Mouse (Mus musculus) CH12.LX (cell line): ENCODE measurements around the gene Casr. TPM values are rescaled to one million over a fixed set of nuclear protein-coding genes. Genes with fewer than 3 reads are reported as not detected.

Source experiments
- DNase-seq: peaks from one replicate; pipeline ENCODE4 v3.0.0-alpha.2; 2013; ENCODE audit errors: extremely low read depth
- H3K27ac ChIP-seq: 2 replicates; pipeline ENCODE4 v1.5.1; 2012; ENCODE audit warnings: low read depth, mild to moderate bottlenecking, control low read depth, moderate library complexity; ENCODE audit not compliant: insufficient read depth
- H3K27me3 ChIP-seq: replicated peaks from 2 replicates; pipeline ENCODE3; 2012; ENCODE audit warnings: inconsistent platforms
- H3K36me3 ChIP-seq, 2 experiments: replicated peaks in 1 of 2; 2 replicates each; pipeline versions ENCODE3 to v1.6.1; 2012; ENCODE audit warnings: inconsistent platforms in 1 of 2, low read length in 1 of 2, mild to moderate bottlenecking in 1 of 2, mixed read lengths in 1 of 2, moderate library complexity in 1 of 2; ENCODE audit not compliant: control insufficient read depth in 1 of 2, insufficient read depth in 1 of 2
- H3K4me1 ChIP-seq, 2 experiments: 2 replicates each; pipeline ENCODE4 v1.6.1; 2012; ENCODE audit warnings: inconsistent platforms in 1 of 2, moderate library complexity in 1 of 2; ENCODE audit not compliant: insufficient read depth in 2 of 2, control insufficient read depth in 1 of 2
- H3K4me2 ChIP-seq: 2 replicates; pipeline ENCODE4 v1.6.1; 2012; ENCODE audit warnings: low read depth, mild to moderate bottlenecking, control low read depth; ENCODE audit not compliant: poor library complexity, insufficient read depth, severe bottlenecking
- H3K4me3 ChIP-seq, 3 experiments: fragments of 150-350 bp in 1 of 3; sonication (generic) in 1 of 3; replicated peaks in 1 of 3; 2 replicates each; pipeline versions ENCODE3 to v1.5.1; 2011 to 2012; ENCODE audit warnings: low read depth in 2 of 3, low read length in 2 of 3, mild to moderate bottlenecking in 2 of 3, moderate library complexity in 2 of 3, control low read depth in 1 of 3, improper control_type of control experiment in 1 of 3, inconsistent platforms in 1 of 3, mixed read lengths in 1 of 3; ENCODE audit not compliant: poor library complexity in 1 of 3
- H3K79me2 ChIP-seq: replicated peaks from 2 replicates; pipeline ENCODE4 v1.6.1; 2012; ENCODE audit warnings: mild to moderate bottlenecking, moderate library complexity; ENCODE audit not compliant: control insufficient read depth, poor library complexity, insufficient read depth, severe bottlenecking; ENCODE audit errors: extremely low read depth
- H3K9ac ChIP-seq: 2 replicates; pipeline ENCODE4 v1.6.1; 2012; ENCODE audit warnings: low read depth, mild to moderate bottlenecking, control low read depth, moderate library complexity; ENCODE audit not compliant: insufficient read depth
- H3K9me3 ChIP-seq: replicated peaks from 2 replicates; pipeline ENCODE3; 2012; ENCODE audit warnings: low read length, inconsistent platforms, mixed read lengths
- BHLHE40 ChIP-seq: IDR thresholded peaks from 2 replicates; pipeline ENCODE4 v1.6.1; 2011; ENCODE audit warnings: mild to moderate bottlenecking, low read depth, low read length, improper control_type of control experiment
- CHD2 ChIP-seq: IDR thresholded peaks from 2 replicates; pipeline ENCODE4 v1.6.1; 2011; ENCODE audit warnings: low read length, improper control_type of control experiment
- EP300 ChIP-seq: IDR thresholded peaks from 2 replicates; pipeline ENCODE4 v1.6.1; 2011; ENCODE audit warnings: low read length, improper control_type of control experiment
- ETS1 ChIP-seq: conservative IDR thresholded peaks from 2 replicates; pipeline ENCODE4 v1.6.1; 2012; ENCODE audit warnings: low read depth, mild to moderate bottlenecking, inconsistent platforms, low read length, improper control_type of control experiment, moderate library complexity
- HCFC1 ChIP-seq: IDR thresholded peaks from 2 replicates; pipeline ENCODE4 v1.6.1; 2012; ENCODE audit warnings: low read depth, mild to moderate bottlenecking, inconsistent platforms, low read length, improper control_type of control experiment
- IRF4 ChIP-seq: IDR thresholded peaks from 2 replicates; pipeline ENCODE4 v1.6.1; 2014; ENCODE audit warnings: low read depth, mild to moderate bottlenecking, inconsistent platforms, low read length, improper control_type of control experiment
- MAX ChIP-seq: IDR thresholded peaks from 2 replicates; pipeline ENCODE4 v1.6.1; 2011; ENCODE audit warnings: low read length, improper control_type of control experiment
- MYC ChIP-seq: IDR thresholded peaks from 2 replicates; pipeline ENCODE4 v1.6.1; 2011; ENCODE audit warnings: low read depth, mild to moderate bottlenecking, improper control_type of control experiment, low read length
- NRF1 ChIP-seq: IDR thresholded peaks from 2 replicates; pipeline ENCODE4 v1.6.1; 2014; ENCODE audit warnings: low read depth, mild to moderate bottlenecking, inconsistent platforms, low read length, improper control_type of control experiment, moderate library complexity
- POLR2AphosphoS2 ChIP-seq: IDR thresholded peaks from 2 replicates; pipeline ENCODE4 v1.6.1; 2011; ENCODE audit warnings: low read depth, low read length, improper control_type of control experiment
- RCOR1 ChIP-seq: conservative IDR thresholded peaks from 2 replicates; pipeline ENCODE4 v1.6.1; 2012; ENCODE audit warnings: low read depth, mild to moderate bottlenecking, inconsistent platforms, low read length, improper control_type of control experiment
- SIN3A ChIP-seq: IDR thresholded peaks from 2 replicates; pipeline ENCODE4 v1.6.1; 2012; ENCODE audit warnings: low read length, improper control_type of control experiment, inconsistent platforms
- TBP ChIP-seq: conservative IDR thresholded peaks from 2 replicates; pipeline ENCODE4 v1.6.1; 2011; ENCODE audit warnings: low read depth, low read length, improper control_type of control experiment
- TCF12 ChIP-seq: IDR thresholded peaks from 2 replicates; pipeline ENCODE4 v1.6.1; 2014; ENCODE audit warnings: low read depth, mild to moderate bottlenecking, inconsistent platforms, low read length, improper control_type of control experiment
- USF2 ChIP-seq: conservative IDR thresholded peaks from 2 replicates; pipeline ENCODE4 v1.6.1; 2011; ENCODE audit warnings: low read depth, low read length, improper control_type of control experiment
- dilution Hi-C: fragments of 300-500 bp; cut with MboI; formaldehyde crosslinking; loops from 2 replicates; pipeline ENCODE4 v1.14.3; 2020; ENCODE audit warnings: low sequenced_read_pairs; ENCODE audit not compliant: extremely low pct_unique_long_range_greater_than_20kb, extremely low pct_ligation_motif_present
- in situ Hi-C: fragments of 300-500 bp; cut with MboI; formaldehyde crosslinking; loops from 3 replicates; pipeline ENCODE4 v1.14.3; 2019; ENCODE audit warnings: low sequenced_read_pairs, low pct_ligation_motif_present, low pct_unique_long_range_greater_than_20kb, mixed read lengths
- polyA plus RNA-seq: library from polyadenylated mRNA; unstranded; fragments of >175 nt; gene quantifications from 2 replicates; pipeline ENCODE4 v1.2.1, GENCODE M21; 2012; ENCODE audit warnings: low read depth; ENCODE audit not compliant: insufficient read length
- total RNA-seq, 2 experiments: library from RNA; depleted of rRNA; stranded (reverse); fragments of 300-350 nt in 1 of 2; fragments of >200 nt in 1 of 2; gene quantifications; 2 replicates each; pipeline ENCODE4 v1.2.3; 2012 to 2014

Casr gene
- total and polyA plus RNA-seq, 3 experiments = 0.35 to 0.63 (median 0.59) TPM

DNA sequence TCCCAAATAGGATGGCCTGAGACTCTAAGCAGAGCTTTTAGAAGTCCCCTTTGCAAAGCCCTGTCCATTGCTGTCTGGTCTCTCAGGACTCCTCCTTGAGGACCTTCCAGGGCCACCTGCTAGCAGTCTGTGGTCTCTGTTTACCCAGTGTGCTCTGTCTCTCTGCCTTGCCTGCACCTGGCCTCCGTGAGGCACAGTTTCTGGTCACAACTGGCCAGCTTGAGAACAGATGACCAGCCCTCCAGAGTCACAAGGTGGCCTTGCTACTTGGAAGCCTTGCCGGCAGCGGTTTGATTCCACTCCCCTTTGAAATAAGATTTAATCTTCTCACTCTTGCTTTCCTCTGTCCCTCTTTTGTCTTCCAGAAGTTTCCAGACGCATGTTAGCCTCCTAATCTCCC lies 29.9 kb downstream of the Casr start:
- dilution Hi-C loops (no loop called here), in situ Hi-C loops (no loop called here)
- Histone ChIP-seq H3K4me1 (peaks cover 15 to 40% of the 10 kb centered on the region in 2 experiments), H3K36me3 (no peaks in the 10 kb centered on the region), H3K9me3 (no peaks in the 10 kb centered on the region), H3K9ac (peak overlapping the region; percentile 7; the same call in 1 of the 2 replicates), H3K4me3 (peak overlapping the region in 1 of 3 experiments; percentile 13), H3K79me2 (no peaks in the 10 kb centered on the region), H3K27me3 (no peaks in the 10 kb centered on the region), H3K27ac (no peak overlapping the region), H3K4me2 (no peak overlapping the region)
- TF ChIP-seq MYC (no peak), SIN3A (0 out of 2 replicates have a peak, but pooled peaks have one; percentile 32), POLR2AphosphoS2 (no peak), ETS1 (no peak), CHD2 (no peak), IRF4 (0 out of 2 replicates have a peak, but pooled peaks have one; percentile 24), TCF12 (peak; percentile 88)
- DNase-seq = peak; percentile 24

DNA sequence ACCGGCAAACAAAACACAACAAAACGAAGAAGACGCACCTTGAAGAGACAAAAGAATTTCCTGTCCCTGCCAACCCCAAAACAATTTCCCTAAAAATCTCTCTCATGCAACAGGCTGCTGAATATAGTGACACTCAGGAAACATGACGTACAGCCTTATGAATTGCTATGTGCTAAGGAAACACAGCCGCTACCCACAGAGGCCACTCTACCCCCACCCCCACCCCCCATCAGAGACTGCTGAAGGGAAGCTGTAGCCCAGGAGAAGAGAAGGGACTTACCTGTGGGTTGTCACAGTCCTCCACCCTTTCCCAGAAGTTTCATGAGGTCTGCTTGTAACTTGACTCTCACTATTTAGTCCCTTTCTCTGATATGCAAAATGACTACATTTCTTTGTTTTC lies 30.3 kb downstream of the Casr start:
- H3K4me3 ChIP-seq = peak overlapping the region in 1 of 3 experiments; percentile 6
- TF ChIP-seq SIN3A (no peak), MAX (no peak), ETS1 (peak; percentile 48; the same call in 1 of the 2 replicates), RCOR1 (no peak), TBP (no peak), USF2 (no peak), HCFC1 (no peak), CHD2 (peak; percentile 29; the same call in 1 of the 2 replicates), EP300 (no peak), BHLHE40 (0 out of 2 replicates have a peak, but pooled peaks have one; percentile 20), NRF1 (no peak)
- TF ChIP-seq, all 38 proteins: peak for 3
- H3K27me3 ChIP-seq = no peaks in the 10 kb centered on the region
- H3K9me3 ChIP-seq = no peaks in the 10 kb centered on the region
- H3K4me1 ChIP-seq = peaks cover 15 to 43% of the 10 kb centered on the region in 2 experiments
- DNase-seq = peak; percentile 44
- no peak overlapping the region for H3K9ac ChIP-seq
- dilution Hi-C loops (no loop called here), in situ Hi-C loops (no loop called here)
- H3K4me2 ChIP-seq = peak overlapping the region; percentile 17
- H3K27ac ChIP-seq = no peak overlapping the region
- no peaks in the 10 kb centered on the region for H3K79me2 ChIP-seq
- H3K36me3 ChIP-seq = no peaks in the 10 kb centered on the region
